ENCODE assay signal across 7 mouse cellular contexts in the genomic region with DNA sequence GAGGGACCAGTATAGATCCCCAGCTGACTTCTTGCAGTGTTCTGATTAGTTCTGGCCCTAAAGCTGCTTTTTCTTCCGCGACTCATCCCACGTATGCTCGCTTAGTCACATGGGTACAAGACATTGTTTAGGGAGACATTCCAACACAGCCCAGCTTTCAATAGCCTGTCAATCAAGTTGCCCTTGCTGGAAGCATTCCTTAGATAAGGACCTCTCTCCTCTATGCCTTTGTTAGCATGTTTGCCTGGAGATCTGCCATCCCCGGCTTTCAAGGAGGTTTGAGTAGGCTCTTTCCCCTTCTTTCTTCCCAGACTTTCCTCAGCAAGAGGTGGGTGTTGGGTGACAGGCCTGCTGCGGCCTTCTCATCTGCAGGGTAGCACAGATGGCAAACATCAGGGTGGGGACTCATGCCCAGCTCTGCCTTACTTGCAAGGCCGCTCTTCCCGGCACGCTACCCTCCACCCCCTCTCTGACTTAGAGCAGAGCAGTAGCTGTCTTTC.
DNase-seq lines count a peak whose midpoint lies in the region; ATAC-seq and TF ChIP-seq lines count a peak whose summit lies in the region.

No protein-coding gene starts in this region.

- peak; percentile 45; the same call in 1 of the 2 replicates for TF ChIP-seq EP300 in heart, postnatal 0 days (IDR thresholded peaks at IDR 0.05; ENCODE audit: low read depth)

- no peaks in the 10 kb centered on the region for H3K36me3 ChIP-seq in heart, postnatal 0 days (replicated peaks; ENCODE audit: control insufficient read depth, insufficient read depth, low read length)
- no peaks in the 10 kb centered on the region for H3K36me3 ChIP-seq in kidney, adult 2 months (ENCODE audit: control insufficient read depth, insufficient read depth, low read length)

- ATAC-seq in heart, postnatal 0 days (ENCODE audit: insufficient read depth, low read depth) = peak; percentile 92

- DNase-seq in NIH3T3 (ENCODE audit: low read depth) = peak; percentile 89
- peak; percentile 79 for DNase-seq in embryo, embryonic 10 days (ENCODE audit: low spot score)
- peak; percentile 81 for DNase-seq in heart, postnatal 0 days (ENCODE audit: low spot score)
- DNase-seq in mesoderm, embryonic 11.5 days (ENCODE audit: low read depth, low spot score) = peak; percentile 53
- DNase-seq in kidney, adult 2 months = no peak
- DNase-seq in thymus, adult 18-20 months = no peak
- no peak for DNase-seq in T-cell, adult 2 months (ENCODE audit: low spot score)

- 0 out of 2 replicates have a peak, but pooled peaks cover 5% of the 10 kb centered on the region for H3K4me1 ChIP-seq in heart, postnatal 0 days (ENCODE audit: control insufficient read depth, insufficient read depth)
- H3K4me1 ChIP-seq in kidney, adult 2 months (ENCODE audit: control insufficient read depth, insufficient read depth, low read length) = no peaks in the 10 kb centered on the region

- 10% methylated on average over 9 of the region's 9 CpGs for WGBS in heart, postnatal 0 days
- WGBS in kidney, adult 2 months = 75% methylated on average over 9 of the region's 9 CpGs

- TF ChIP-seq POLR2A in kidney, adult 2 months (IDR thresholded peaks at IDR 0.05; ENCODE audit: low read depth, low read length) = no peak

- TF ChIP-seq CTCF in heart, postnatal 0 days (IDR thresholded peaks at IDR 0.05; ENCODE audit: low read depth) = no peak
- TF ChIP-seq CTCF in kidney, adult 2 months (conservative IDR thresholded peaks at IDR 0.05; ENCODE audit: insufficient read depth, insufficient read length, low read depth, low read length) = no peak

- no peak overlapping the region for H3K4me3 ChIP-seq in heart, postnatal 0 days (ENCODE audit: low read depth, low read length)
- H3K4me3 ChIP-seq in kidney, adult 2 months (ENCODE audit: insufficient read depth, low read depth, low read length) = no peak overlapping the region

- H3K27ac ChIP-seq in heart, postnatal 0 days (ENCODE audit: low read depth) = peak overlapping the region; percentile 75
- no peak overlapping the region for H3K27ac ChIP-seq in kidney, adult 2 months (ENCODE audit: insufficient read depth, low read depth, low read length)

- no peaks in the 10 kb centered on the region for H3K9me3 ChIP-seq in heart, postnatal 0 days (replicated peaks; ENCODE audit: control insufficient read depth, low read length)

- H3K27me3 ChIP-seq in heart, postnatal 0 days (ENCODE audit: control insufficient read depth, insufficient read depth, low read length) = no peaks in the 10 kb centered on the region
- H3K27me3 ChIP-seq in kidney, adult 2 months (replicated peaks; ENCODE audit: control insufficient read depth, insufficient read depth, low read length) = no peaks in the 10 kb centered on the region

- H3K4me2 ChIP-seq in heart, postnatal 0 days (ENCODE audit: low read depth, low read length) = 0 out of 2 replicates have a peak overlapping the region, but pooled peaks have one; percentile 0

- H3K9ac ChIP-seq in heart, postnatal 0 days (replicated peaks; ENCODE audit: low read depth, low read length) = no peak overlapping the region

Comparison
In these comparisons a context has a peak if more than half of its experiments do, and no peak if none do; other contexts are left out.
1. DNase-seq: peak in NIH3T3 (single experiment), embryo, embryonic 10 days (single experiment), heart, postnatal 0 days (single experiment) and mesoderm, embryonic 11.5 days (single experiment); none in kidney, adult 2 months (single experiment), thymus, adult 18-20 months (0 of 2) and T-cell, adult 2 months (single experiment).